Mouse (Mus musculus) retina, adult 2 months (tissue): ENCODE results near the gene Vav2.

ENCODE experiments used
- DNase-seq: peaks from one replicate; pipeline ENCODE4 v3.0.0-alpha.2; 2012; ENCODE audit warnings: low read depth, low spot score

The Vav2 gene

DNA sequence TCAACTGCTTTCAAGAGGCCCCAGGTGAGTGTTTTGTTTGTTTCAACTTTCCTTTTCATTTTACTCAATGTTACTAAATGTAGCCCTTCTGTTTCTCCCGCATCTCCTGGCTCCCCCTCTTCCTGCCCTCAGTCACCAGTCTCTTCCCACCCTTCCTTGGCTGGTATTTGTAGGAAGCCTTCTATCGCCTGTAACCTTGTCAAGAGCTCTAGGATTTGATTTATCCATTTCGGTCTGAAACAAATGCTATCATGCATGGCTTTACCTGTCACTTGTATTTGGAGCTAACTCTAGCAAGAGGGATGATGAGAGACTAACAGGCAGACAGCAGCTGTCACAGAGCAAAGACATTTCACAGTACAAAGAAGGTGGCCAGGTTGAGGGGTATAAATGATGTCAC is 18.6 kb downstream of the Vav2 start:
- no peak for DNase-seq

DNA sequence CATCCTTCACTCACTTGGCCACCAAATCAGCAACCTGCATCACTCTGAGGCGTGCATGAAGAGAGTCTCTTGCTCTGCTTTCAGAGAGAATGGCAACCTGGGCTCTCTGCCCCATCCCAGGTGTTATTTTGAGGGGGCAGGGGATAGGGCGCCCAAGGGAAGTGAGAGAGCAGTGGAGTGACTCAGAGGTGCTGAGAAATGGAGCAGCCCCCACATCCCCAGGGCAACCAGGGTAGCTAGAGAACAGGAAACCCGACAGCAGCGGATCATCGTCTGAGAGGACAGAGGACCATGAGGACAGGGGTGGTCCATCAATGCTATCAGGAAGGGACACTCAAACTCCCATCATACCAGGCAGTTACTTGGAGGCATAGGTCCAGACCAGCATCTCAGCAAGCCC is 19.9 kb downstream of the Vav2 start:
- no peak for DNase-seq

DNA sequence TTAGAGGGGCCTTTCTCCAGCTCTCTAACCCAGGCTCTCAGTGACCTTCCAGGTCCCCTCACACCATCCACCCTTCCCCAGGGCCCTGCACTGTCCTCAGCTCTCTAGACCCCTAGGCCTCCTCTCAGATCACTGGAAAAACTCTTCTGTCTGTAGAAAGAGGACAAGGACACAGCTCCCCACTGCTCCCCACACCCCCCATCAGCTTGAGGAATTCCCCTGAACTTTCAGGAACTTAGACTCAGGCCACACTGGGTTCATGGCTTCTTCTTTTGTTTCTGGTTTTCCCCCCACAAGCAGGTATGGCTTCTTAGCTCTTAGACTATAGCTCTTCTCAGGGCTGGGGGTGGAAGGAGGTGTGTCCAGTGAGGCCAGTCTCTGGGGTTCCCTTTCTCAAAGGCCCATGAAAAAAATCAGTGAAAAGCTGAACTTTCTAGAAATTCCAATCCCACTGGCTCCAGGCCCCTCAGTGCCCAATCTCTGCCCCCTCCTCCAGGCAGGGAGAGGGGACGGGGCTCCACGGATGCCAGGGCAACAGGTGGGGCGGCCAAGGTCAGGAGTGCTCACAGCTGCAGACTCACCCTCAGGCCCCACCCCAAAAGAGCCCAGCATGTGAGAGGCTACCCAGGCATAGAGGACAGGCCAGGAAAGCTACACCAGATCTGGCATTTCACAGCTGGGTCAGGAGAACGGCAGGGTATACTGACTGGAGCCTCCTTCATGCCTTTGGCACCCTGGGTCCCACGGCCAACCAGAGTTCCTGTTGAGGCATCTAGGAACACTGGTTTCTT is 21.5 kb downstream of the Vav2 start:
- DNase-seq: no peak

DNA sequence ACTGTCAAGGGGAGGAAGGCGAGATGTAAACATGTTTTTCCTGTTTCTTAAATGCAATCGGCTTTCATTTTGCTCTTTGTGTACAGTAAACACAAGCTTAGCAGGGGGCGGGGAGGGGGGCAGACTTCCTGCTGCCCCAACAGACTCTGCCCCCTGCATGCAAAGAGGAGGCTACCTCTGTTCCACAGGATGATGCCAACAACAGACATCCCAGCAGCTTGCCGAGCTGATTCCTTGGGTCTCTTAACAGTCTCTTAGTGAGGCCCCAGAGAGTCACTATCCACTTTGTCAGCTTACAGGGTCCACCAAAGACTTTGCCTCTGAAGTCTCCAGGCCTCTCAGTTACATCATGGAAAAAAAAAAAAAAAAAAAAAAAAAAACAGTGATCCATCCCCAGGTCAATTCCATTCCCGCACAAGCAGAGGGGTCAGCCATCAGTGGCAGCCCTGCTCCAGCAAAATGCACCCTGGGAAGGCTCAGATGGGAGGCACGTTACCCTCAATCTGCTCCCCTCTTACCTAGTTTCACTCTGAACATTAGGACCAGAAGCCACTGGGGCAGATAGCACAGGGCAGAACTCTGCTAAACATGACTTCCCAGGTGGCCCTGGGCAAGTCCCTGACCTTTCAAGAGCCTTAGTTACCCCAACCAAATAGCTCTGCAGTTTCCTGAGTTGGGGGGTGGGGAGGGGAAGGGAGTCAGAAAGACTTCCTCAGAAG is 22.3 kb downstream of the Vav2 start:
- DNase-seq: no peak

DNA sequence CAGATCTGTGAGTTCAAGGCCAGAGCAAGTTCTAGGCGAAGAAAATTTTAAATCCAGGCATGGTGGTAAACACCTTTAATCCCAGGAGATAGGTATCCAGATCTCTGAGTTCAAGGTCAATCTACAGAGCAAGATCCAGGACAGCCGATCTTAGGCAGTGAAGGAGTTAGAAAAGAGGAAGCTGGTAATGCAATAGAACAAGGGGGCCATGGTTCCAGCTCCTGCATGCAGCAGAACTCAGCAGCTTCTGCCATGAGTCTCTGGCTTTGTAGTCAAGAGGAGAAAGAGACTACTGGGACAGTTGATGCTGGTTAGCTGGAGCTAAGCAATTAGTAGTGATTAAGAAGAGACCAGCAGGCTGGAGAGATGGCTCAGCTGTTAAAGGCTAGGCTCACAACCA is 25.3 kb downstream of the Vav2 start:
- DNase-seq: no peak

DNA sequence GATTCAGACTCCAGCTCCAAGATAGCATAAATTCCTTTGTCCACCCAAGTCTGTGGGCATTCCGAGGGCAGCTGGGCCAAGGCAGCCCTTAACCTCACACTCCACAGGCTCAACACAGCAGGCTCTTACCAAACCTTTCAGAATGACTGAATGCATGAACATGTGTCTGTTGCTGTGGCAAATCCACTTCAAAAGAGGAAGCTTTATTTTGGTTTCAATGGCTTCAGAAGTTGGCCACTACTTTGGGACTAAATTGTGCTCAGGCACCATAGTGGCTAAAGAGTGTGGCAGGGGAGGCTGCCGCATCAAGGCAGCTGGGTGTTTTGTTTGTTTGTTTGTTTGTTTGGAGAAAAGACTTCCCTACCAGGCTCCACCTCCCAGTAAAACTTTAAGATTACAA is 26.8 kb downstream of the Vav2 start:
- DNase-seq: no peak

DNA sequence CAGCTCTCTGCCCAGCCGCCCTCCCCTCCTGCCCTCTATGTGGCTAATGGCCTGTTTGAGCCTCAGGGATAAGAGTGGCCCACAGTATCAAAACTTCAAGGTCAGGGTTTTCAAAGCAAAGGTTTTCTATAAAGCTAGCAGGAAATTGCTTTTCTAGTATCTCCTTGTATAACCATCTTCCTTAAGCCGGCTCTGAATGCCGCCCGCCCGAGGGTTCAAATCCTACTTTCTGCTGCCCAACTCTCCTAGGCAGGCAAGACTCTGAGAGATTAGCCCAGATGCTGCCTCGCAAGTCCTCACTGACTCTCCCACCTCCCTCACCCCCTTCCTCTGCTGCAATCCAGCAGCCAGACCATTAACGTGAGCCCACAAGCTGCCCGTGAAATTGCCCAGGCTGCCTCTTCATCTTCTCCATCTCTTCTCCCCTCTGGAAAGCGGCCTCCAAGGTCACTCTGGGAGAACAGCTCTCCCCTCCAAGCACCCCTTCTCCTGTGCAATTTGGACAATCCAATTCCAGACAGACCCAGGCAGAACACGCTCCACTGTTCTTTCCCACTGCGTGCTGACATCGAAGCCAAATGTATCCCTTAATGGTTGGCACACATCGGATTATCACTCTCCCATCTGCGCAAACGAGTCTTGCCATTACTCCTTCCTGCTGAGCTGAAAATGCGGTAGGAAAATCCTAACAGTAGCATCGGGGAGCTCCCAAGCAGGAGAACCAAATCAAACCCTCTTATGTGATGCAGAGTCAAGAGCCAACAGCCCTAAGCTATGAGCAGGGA is 30.0 kb downstream of the Vav2 start:
- no peak for DNase-seq

DNA sequence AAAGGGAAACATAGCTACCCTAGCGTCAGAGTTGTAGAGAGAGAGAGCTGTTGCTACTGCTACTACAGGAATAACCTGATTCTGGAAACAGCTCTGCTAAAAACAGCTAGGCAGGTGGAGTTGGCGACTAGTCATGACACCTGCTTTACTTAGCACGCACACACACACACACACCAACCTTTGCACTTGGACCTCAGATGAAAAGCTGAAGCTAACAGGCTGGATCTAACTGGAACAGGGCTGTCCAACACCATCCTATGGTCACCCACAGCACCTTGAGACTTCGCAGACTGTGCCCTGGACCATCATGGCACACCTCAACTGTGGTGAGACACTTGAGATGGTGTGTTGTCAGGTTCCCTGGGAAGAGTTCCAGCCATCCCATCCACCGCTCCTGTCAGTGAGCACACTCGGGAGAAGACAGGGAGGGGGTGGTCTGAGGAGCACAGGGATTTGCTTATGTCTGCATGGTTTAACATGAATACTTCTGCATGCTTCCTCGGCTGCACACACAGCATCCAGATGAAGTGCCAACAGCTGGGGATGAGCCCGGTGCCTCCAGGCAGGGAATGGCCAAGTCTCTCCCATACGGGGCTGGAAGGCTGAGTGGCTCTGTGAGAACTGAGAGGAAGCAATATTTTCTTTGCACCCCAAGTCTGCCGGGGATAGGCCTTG is 32.5 kb downstream of the Vav2 start:
- DNase-seq: no peak

DNA sequence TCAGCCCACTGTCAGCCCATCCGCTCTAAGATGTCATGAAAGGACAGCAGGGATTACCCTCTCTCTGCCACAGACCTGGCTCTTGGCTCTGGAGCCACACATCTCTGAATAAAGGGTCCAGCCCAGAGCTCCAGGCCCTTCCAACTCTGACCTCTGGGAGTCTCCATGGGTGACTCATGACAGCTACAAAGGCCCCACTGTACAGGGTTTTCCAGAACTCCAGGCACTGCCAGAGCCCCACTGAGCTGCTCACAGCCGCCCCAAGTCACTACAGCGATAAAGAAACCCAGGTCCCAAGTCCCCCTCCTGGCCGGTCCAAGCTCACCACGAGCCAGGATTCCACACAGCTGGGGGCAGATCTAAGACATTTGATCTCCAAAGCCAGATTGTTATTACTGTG is 34.6 kb downstream of the Vav2 start:
- DNase-seq: no peak

DNA sequence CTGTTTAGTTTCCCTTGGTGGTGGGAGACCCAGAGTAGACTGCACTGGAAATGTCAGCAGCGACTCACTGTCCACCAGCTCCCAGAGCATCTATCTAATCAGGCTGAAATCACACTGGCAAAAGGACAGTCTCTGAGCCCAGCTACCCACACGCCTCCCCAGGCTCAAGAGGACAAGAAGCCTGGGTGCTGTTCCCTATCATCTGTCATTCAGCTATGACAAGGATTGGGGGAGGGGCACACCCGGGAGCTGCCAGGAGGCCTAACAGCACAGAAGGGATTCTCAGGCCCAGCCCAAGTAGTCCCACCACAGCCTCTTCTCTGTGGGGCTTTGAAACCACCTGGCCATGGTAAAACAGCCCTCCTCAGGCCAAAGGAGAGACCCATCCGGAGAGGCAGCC is 36.1 kb downstream of the Vav2 start:
- DNase-seq: no peak

DNA sequence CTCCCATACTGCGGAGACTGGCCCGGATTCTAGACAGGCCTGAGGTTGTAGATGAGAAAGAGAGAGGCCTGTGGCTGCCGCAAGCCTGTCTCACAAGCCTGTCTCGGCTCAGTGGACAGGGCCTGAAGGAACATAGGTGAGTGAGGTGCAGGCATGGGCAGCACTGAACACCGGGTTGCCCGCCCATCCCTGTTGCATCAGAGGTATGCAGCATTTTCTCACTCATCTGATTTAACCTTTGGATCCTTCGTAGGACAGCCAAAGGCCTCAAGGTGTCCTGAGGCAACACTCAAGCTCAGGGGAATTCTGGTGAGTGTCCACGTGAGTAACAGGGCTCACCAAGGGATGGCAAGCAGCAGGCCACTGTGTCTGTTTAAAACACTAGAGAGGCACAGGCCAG is 36.5 kb downstream of the Vav2 start:
- no peak for DNase-seq

DNA sequence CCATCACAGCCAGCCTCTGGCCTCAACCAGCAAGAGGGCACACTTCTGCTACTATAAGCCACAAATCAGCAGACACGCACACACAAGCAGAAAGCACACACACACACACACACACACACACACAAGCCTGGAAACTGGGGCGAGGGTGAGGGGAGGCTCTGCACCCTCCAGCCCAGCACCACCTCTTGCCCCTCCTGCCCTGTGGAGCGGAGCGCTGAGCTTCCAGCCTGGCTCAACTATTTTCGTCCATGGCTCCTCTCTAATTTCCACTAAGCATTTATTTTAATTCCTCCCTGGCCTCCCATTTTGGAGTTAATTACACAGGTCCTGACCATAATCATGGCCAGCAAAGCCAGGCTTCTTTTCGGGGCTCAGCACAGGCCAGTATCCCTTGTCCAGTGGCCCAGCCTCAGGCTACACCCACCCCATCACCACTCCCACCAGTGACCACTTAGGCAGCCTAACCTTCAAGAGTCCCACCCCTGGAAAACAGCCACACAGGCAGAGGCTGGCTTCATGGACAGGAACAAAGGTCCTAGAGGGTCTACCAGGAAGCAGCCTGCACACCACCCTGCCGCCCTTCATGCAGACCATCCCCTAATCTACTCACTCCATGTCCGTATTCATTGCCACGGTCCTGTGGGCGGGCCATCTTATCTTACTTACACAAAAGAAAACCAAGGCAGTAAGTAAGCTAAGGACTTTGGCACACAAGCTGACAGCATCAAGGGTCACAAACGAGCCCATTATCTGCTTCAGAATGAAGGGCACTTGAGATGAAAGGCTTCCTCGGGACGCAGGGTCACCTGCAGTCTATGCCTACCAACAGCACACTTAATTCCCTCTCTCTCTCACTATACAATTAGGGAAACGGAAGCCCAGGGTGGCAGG is 37.3 kb downstream of the Vav2 start:
- DNase-seq: no peak

DNA sequence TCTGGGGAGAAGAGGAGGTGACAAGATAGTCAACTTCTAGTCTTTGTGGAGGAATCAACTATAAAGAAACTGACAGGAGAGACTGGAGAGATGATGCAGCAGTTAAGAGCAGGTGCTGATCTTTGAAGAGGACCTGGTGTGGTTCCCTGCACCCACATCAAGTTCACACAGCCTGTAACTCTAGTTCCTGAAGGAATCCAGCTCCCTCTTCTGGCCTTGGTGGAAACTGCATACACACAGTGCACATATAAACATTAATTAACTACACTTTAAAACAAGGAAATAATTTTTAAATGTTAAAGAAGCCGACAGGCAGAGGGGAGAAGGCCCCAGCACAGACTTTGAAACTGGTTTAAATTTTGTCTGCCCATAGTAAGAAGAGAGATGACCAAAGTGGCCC is 39.6 kb downstream of the Vav2 start:
- no peak for DNase-seq

DNA sequence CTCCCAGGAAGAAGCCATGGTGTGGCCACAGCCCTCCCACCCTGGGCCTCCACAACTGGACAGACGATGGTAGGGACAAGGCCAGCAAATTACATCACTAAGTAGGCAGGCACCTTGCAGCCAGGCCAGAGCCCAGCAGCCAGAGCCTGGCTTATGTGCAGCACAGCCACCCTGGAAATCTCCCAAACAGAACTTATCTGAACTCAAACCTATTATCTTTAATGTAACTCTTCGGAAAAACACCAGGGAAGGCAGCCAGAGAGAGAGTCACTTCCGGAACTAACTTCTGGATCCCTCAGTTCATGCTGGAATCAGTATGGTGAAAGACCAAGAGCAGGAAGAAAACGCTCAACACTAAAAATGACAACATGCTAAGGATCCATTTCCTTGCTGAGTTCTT is 45.1 kb downstream of the Vav2 start:
- no peak for DNase-seq

DNA sequence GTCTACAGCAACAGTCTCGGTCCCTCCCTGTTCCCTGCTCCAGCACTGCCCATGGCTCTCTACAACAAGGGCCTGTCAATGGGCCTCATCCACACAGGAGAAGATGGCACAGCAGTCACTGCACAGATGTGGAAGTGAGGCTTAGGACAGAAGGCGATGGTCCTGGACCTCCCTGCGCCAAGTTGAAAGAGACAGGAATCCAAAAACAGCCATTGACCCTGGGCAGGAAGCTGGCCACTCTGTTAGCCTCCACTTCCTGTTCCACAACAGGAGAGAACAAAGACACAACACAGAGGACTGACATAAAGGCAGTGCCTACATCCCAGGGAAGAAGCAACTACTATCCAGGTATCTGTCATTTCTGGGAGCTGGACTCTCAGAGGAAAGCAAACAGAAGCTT is 45.6 kb downstream of the Vav2 start:
- DNase-seq: no peak

DNA sequence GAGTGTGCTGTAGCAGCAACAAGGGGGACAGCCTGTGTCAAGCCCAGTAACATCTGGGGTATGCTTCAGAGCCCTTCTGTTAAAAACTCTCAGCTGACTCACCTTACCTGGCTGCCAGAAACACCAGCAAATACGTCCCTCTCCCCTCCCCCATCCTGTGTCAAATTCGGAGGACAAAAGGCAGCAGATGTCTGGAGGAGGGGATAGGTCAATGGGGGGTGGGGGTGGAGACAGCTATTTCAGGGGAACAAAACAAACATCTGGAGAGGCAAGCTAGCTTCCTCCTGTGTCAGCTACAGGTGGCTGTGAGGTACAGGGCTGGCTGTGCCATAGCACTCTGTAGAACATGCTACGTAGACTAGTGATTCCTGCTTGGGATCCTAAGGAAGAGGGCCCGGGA is 49.0 kb downstream of the Vav2 start:
- DNase-seq: no peak

DNA sequence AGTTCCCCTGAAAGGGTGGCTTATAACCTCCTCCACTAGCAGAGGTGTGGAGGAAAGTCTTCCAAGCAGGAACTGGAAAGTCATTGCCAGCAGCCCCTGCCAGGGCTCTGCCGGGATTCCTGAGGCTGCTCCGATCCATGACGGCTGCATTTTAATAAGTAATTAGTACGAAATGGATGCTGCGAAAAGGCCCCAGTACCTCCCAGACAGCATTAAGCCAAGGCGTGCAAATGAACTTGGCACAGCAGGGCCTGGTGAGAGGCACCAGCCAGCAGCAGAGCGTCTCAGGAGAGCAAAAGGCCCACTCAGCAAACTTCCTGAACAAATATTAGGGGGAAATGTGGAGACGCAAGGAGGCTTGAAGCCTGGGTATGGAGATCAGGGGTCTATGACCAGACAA is 49.7 kb downstream of the Vav2 start:
- DNase-seq: no peak

DNA sequence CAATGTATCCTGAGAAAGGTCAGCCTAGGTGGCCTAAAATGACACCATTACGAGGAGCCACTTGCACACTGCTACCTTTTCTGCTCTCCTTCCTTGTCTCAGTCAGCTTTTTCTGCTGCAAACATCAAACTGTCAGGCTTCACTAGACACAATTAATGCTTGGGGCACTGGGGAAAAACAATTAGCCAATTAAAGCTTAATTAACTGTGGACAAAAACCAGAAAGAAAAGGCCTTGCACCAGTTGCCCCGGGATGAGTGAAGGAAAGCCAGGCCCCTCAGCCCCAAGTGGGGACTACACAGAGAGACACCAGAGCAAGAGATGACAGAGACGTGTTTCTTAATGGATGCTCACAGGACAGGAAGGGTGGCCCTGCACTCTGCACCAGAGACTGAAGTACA is 51.7 kb downstream of the Vav2 start:
- DNase-seq: no peak

DNA sequence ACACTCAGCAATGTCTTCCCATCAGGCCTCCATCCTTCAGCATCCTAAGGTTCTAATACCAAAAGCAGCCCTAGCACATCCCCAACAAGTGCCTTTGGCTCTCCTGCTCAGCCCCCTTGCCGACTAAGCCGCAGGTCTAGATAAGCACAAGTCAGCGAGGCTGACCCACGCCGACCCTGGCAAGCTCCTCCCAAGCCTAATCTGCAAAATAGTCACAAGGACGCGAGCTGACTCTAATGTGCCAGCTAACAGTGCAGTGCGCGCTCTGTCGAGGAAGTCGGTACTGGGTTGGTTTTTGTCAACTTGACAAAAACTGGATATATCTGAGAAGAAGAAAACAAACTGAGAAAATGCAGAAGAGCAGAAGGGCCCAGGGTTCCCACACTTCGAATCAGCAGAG is 53.5 kb downstream of the Vav2 start:
- DNase-seq: no peak

DNA sequence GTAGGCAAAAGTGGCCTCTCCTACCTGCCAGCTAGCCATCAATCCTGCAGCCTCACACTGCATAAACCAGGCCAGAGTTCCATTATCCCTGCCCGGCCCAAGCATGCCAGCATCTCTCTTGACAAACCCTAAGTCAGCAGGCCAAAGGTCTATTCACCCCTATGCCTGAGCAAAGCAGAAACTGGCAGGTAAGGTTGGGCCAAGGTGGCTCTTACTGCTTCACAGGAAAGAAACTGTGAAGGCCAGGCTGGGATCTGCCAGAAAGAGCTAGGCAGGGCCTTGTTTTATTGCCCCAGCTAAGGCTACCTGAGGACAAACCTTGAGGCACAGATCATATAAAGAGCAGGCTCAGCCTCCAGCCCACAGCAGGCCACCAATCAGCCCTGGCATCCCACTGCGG is 55.4 kb downstream of the Vav2 start:
- no peak for DNase-seq

DNA sequence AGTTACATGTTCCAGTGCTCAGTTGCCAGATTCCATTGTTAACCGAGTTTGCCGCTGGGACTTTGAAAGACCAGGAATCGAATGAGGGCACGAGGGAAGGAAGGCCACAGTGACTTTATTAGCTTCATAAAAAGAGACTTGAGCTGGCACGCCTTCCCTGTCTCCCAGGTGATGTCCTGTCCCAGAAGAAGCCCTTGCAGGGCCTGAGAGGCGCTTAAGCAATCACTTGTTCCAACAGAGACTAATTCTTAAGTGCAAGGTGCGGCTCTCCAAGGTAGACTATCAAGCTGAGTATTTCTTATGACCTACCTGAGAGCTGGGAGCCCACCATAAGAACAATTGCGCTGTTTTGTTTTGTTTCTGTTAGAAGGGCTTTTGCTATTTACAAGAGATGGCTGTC is 57.9 kb downstream of the Vav2 start:
- no peak for DNase-seq
